Mouse (Mus musculus): ENCODE measurements at regions not wholly inside any gene's neighbourhood (a gene's known extent, or its start where the extent isn't known, plus 50 kb on each side); places are given as distances from the start of the nearest gene placed in this dataset.

DNA sequence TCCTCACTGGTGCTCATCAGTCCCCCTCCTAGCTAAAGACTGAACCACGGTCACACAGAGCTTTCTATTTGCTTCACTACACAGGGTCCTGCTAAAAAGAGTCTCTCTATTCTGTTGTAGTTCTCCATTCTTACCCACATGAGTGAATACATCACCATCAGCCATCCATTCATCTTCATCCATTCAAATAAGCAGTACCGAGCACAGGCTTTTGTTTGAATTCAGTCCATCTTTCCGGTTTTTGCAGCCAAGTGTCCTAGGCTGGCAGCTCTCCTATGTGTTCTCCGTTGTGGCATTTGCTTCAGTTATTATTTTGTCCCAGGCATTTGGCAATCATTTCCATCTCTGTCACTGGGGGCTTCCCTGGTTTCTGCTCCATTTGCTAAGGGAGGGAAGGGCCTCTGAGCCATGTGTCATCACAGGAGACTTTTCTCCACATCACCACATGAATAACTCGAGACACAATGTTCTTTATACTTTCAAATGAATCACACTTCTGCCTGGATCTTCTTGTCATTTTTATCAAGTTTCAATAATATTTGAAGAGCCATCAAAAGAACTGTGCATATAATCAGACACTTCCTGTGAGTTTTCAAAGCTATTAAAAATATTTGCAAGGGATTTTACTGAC lies 366.1 kb downstream of the Dnajb9 start:
- DNase-seq: peak; percentile 42 to 59

DNA sequence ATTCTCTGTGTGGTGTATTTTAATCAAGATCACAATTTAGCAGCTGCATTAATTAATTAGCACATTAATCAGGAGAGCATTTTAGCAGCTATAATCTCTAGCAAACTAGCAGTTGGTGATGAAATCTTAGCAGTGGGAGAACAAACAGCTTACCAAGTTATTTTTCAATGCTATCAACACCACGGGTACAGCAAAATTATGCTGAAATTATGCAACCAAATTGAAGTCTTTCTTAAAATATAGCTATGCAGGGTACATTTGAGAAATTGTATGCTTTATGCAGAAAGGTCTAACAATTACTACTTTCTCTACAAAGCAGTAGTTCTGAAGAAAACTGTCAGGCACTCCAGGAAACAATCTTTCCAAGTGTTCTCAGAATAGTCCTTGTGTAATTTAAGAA lies 378.1 kb downstream of the Dnajb9 start:
- DNase-seq: no peak

DNA sequence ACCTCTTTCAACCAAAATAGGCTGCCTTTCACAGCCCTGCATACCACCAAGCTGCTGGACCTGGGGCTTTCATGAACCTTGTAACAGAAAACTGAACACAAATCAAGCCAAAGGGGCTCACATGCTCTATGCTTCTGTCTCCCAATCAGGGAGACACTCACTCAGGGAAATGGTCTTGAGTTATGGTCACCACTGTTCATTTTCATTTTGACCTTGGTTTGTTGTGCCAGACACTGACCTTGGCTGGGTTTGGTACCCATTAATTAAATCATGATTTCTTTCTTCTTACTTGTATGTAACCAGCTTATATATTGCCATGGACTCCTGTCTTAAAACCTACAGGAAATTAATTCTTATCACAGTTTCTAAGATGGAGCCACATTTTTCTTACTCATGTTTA lies 381.5 kb downstream of the Dnajb9 start:
- DNase-seq: no peak

DNA sequence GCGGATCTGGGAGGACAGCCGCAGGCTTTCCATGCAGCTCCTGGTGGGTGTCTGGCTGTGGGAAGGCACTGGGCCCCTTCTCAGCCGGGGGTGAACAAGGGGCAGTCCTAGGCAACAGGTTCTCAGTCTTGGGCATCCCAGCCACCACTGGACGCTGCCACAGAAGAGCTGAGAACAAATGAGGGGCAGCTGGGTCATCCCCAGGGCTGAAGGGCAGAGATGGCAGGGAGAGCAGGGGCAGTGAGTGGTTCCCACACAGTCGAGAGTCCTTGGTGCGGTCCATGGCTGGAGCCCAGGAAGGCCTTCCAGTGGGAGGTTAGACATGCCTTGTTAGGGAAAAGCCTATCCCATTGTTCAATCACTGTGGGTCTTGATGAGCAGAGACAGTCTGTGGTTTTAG lies 382.2 kb downstream of the Dnajb9 start:
- no peak for DNase-seq

DNA sequence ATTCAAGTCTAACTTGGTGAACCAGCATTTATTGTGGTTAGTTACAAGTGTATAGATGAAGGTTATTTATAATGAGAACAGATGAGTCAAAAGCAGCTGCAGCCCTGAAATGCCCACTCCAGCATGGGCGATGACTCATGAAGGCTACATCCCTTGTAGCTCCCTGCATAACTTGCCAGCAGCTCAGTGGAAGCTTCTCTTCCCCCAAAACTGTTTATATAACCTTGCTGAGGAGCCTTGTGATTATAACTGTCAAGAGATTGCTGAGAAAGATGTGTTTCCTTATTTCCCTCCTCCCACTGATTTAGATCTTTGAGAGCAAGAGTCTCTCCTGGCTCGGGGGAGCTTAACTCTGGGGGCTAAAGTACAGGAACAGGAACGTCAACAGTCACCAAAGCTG lies 382.8 kb downstream of the Dnajb9 start:
- DNase-seq: no peak

DNA sequence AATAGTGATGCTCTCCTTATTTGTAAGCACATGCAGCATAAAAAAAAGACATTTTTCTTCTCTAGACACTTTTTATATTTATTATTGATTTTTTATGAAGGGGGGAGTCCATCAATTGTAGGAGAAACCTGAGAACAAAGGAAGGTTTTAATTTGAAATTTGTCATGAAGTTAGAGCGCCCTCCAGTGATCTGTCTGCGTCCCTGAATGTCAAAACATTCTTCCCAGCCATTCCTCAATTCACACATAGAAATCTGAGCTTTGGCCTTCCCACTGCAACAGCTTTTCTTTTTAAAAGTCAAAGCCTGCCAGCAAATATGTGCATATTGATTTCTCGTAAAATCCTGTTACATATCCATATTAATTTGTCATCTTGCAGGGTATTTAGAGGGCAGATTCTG lies 396.6 kb downstream of the Dnajb9 start:
- DNase-seq: peak; percentile 55 to 71

DNA sequence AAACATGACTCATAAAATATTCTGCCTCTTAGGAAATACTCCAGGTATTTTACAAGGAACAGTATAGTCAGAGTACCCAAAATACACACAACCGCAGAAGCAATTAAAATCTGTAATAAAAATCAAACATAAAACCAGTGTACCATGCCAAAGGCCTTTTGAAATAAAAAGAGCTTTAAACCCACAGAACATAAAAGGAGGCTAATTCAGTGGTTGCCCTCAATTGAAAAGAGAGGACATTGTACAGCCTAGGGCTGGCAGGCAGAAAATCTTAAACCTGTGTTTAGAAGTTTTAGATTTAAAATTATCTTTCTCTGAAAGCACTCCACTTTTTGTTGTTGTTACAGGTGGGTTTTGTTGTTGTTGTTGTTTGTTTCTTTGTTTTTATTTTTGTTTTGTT lies 437.4 kb downstream of the Dnajb9 start:
- DNase-seq: no peak

DNA sequence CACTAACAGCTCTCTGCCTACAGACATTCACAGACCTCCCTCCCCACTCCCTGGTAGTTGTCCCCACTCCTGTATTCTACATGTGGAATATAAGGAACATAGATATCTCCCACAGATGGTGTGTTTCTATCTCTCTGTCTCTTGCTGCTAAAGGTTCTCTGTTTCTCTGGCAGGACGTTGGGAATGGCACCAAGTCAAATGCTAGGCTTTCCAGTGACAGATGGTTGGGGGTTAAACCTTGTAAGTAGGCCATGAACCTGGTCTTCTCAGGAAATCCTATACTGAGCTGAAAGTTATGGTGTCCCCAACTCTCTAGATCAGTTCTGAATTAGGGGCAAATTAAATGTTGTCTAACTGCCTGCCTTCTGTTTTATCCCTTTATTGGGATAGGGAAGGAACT lies 448.0 kb downstream of the Dnajb9 start:
- DNase-seq: peak; percentile 31 to 33
